Mouse (Mus musculus) urinary bladder, postnatal 36 days (tissue): ENCODE data around the gene Sh2d3c.

Experiments
- DNase-seq, 2 experiments: peaks; one replicate each; pipeline ENCODE4 v3.0.0; 2022; ENCODE audit warnings: low spot score in 2 of 2, mixed read lengths in 1 of 2

Gene Sh2d3c

GRCm38 (mm10) chr2:32752181-32752580 is 31.3 kb downstream of the Sh2d3c start:
- DNase-seq, result no peak

DNA sequence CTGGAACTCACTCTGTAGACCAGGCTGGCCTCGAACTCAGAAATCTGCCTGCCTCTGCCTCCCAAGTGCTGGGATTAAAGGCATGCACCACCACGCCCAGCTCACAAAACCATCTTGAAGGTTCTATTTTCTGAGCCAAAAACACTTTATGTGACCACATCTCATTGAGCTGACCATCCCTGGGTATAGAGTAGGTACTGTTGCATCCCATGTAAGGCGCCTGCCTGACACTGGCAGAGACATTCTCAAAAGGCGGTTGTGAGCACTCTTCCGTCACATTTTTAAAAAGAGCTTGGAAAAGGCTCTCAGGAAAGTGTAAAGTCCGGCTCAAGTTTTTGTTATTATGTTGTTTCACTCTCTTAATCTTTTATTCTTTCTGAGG is 35.8 kb downstream of the Sh2d3c start:
- DNase-seq, result no peak

GRCm38 (mm10) chr2:32757056-32757845 is 36.4 kb downstream of the Sh2d3c start, which contains the start of gene Tor2a:
Gene Tor2a, plus strand, starts transcription at chr2:32757234.
- DNase-seq, result peak; percentile 96 to 98

DNA sequence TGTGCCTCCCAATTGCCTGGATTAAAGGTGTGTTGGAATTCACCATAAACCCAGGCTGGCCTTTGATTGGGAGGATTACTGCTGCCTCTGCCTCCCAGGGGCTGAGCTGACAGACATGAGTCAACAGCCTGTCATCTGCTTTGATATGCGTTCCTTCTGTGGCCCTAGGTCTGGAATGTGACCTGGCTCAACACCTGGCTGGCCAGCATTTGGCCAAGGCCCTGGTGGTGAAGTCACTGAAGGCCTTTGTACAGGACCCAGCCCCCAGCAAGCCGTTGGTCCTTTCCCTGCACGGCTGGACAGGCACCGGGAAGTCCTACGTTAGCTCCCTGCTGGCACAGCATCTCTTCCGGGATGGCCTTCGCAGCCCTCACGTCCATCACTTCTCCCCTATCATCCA is 37.6 kb downstream of the Sh2d3c start:
- no peak for DNase-seq

DNA sequence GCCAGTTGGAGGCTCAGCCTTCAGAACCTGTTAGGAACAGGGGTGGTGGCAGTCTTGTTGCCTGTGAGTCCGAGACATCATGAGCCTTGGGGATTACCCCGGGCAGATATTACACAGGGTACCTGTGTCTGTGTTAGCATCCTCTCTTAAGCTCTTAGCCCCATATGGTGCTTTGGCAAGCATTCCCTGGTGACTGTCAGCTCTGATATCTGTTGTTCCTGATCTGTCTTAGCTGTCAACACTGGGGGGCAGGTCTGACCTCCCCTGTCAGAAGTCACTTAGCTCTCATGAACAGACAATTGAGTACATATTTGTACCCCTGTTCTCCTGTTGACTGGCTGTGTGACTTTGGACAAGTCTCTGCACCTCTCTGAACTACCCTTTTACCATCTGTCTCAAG is 38.1 kb downstream of the Sh2d3c start:
- no peak for DNase-seq

- DNase-seq, result no peak
Measured at GRCm38 (mm10) chr2:32761361-32761760, 40.5 kb downstream of the Sh2d3c start.

DNA sequence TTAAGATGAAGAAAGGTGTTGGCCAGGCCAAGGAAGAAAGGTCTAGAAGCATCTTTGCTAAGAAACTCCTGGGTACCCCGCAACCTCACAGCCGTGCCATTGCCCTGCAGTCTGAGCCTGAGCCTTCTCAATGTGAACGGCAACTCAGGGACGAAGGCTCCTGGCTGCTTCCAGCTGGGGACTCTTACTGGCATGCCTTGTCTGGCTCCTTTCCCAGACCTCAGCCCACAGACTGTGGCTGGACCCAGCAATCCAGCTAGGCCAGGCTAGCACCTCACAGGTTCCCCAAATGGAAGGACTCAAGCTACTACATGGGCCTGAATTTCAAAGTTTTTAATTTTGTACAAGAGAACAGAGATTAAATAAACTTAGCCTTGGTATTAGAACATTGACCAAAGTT is 41.0 kb downstream of the Sh2d3c start:
- no peak for DNase-seq

GRCm38 (mm10) chr2:32763353-32763752 is 42.5 kb downstream of the Sh2d3c start:
- no peak for DNase-seq

- DNase-seq, result no peak
Measured at GRCm38 (mm10) chr2:32767241-32767640, 46.4 kb downstream of the Sh2d3c start.

- no peak for DNase-seq
Measured at GRCm38 (mm10) chr2:32768661-32769285, 47.9 kb downstream of the Sh2d3c start.

DNA sequence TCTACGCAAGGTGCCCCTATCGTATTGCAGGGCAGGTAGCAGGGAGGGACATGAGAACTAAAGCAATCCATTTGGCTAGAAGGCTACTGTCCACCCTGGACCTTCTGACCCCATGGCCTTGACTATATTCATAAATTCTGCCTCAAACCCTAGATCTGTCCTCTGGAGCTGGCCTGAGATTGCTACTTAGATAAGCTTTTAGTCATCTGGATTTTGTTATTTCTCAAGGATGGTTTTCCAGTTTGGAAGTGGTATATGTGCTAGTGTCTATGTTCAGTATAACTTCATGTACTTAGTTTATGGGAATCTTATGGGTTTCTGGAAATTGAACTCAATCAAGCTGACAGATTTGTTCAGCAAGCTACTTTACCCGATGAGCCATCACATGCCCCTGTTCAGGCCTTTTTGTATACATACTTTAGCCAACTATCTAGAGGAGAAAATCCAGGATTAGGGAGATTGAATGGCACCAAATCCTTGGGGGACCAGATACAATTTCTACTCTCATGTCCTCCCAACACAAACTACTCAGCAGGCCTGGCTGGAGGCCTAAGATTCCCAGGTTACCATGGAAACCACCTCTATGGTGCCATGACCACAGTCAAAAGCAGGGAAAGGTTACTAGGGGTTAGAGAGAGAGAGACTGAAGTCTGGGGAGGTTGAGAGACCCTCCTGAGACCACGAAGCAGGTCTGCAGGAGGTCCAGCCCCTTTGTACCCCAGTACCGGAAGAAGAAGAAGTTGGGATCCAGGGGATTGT is 48.7 kb downstream of the Sh2d3c start:
- DNase-seq, result no peak

DNA sequence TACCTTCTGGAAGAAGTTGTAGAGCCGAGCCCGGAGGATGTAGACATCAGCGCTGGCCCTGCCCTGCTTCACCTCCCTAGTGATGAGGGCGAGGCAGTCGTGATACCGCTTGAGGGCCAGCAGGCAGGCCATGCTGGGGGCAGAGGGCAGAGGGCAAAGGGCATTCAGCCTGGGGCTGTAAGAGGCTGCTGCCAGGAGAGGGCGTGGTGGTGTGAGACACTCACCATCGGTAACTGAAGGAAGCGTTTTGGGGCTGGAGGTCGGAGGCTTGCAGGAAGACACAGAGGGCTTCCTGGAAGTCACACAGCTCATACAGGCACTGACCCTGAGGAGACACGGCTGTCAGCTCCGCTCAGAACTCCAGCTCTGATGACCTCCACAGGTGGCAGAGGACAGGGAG is 51.0 kb downstream of the Sh2d3c start:
- no peak for DNase-seq

- DNase-seq, result no peak
Measured at GRCm38 (mm10) chr2:32772626-32773279, 51.9 kb downstream of the Sh2d3c start.

DNA sequence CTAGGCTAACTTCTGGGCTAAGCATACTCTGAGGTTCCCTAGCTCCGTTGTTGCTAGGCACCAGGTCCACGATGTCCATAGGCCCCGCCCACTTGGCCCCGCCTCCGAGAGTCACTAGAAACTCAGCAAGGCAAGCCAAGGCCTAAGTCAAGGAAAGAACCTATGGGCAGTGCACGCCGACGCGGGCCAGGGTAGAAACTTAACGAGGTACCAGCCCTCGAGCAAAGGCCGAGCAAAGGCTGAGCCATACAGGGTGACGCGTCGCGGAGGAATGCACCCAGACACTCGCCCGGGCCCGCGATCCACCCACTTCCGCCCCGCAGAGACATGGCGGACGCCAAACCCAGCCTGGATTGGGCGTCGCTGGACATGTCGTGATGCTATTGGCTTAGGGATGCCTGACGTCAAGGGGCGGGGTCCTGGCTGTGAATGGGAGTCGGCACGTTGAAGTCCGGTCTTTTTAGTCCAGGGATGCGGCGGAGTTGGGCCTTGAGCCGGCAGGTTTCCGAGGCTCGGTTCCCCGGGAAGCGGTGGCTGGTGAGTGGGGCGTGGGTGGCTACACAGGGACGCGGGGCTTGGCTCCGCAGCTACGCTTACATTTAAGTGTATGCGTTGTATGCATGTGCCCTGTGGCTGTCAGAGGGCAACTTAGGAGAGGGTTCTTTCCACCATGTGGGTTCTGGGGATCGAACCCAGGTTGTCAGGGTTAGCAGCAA is 54.7 kb downstream of the Sh2d3c start, which contains the start of the genes Ttc16 and Ptrh1:
TSS of gene Ttc16 (minus strand) at position 275 of the 716 bp plus-strand sequence.
TSS of gene Ptrh1 (plus strand) at position 428 of the 716 bp plus-strand sequence.
- peak; percentile 98 to 99 for DNase-seq

- DNase-seq, result no peak
Measured at GRCm38 (mm10) chr2:32776192-32776591, 55.3 kb downstream of the Sh2d3c start.

- no peak for DNase-seq
Measured at GRCm38 (mm10) chr2:32778081-32778480, 57.2 kb downstream of the Sh2d3c start.

DNA sequence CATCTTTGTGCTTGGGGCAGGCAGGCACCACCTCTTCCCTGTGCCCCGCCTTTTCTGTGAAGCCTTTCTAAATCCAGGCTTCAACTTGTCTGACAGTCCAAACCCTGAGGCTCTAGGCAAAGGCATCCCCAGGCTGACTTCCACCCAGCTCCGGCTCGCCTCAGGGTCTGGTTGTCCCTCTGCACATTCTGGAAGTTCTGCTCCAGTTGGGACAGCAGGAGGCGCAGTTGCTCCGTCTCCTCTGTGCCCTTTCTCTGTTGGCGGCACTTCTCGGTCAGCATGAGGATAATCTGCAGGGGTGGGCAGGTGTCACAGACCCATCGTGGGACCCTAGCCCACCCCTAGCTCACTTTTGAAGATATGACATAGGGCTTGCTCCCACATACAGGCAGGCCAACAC is 58.3 kb downstream of the Sh2d3c start:
- peak; percentile 55 to 68 for DNase-seq

- no peak for DNase-seq
Measured at GRCm38 (mm10) chr2:32779714-32780113, 58.9 kb downstream of the Sh2d3c start.

- DNase-seq, result no peak
Measured at GRCm38 (mm10) chr2:32781710-32782109, 60.9 kb downstream of the Sh2d3c start.

GRCm38 (mm10) chr2:32784048-32784681 is 63.3 kb downstream of the Sh2d3c start, which contains the start of gene Cfap157:
Gene Cfap157, minus strand, starts transcription at chr2:32784428.
- no peak for DNase-seq

GRCm38 (mm10) chr2:32787176-32787575 is 66.3 kb downstream of the Sh2d3c start:
- no peak for DNase-seq
